Mouse (Mus musculus): ENCODE data around the gene Scube1.

Gene Scube1

DNA sequence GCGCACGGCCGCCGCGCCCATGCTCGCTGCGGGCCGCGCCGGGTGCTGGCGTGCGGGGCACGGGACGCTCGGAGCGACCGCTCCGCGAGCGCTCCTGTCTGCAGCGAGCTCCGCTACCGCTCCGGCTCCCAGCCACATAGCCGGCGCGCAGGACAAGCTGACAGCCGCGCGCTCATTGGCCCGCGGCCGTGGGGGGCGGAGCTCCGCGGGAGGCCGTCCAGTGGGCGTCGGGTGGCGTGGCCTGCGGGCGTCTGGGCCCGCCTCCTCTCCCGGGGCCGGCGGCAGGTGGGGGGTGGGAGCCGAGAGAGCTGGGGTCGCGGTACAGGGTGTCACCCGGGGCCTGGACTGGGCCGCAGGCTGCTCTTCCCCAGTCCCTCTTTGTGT is at the start of gene Scube1:
Gene Scube1 (minus strand): TSS at position 136 of the 384 bp plus-strand sequence.
- peak; percentile 67 for DNase-seq (ENCODE audit: low read depth, low spot score)

DNA sequence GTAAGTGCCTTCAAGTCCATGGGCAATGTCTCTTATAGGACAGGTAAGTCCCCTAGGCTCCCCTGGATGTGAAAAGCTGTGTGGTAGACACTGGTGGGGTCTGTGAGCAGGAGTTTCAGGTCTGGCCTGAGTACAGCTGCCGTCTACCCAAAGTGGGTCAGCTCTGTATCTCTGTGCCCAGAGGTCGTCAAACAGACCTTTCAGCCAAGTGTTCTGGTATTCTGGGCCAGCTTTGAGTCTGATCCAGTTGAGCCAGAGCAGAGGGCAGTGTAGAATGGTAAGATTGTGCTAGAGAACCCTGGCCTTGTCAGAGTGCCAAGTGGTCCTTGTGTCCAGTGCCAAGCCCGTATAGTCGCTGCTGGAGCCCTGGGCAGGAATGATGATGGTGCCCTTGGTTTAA is 48.1 kb upstream of the Scube1 start:
- DNase-seq (ENCODE audit: low read depth, low spot score): no peak

DNA sequence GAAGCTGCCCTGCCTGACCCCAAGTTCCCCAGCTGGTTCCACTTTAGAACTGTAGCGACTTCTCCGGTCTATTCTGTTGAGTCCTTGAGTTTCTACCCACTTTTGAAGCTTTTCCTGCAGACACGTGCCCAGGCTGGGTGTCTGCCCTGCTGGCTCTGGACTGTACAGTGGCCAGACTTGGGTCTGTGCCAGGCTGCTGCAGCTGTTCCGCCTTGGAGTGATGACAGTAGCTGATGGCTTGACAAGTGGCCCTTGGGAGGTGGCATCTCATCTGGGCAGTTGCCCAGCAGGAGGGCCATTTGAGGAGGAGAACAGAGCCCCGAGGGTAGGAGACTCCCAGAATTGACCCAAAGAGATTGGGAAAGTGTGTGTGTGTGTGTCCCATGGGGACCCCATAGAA is 47.6 kb upstream of the Scube1 start:
- no peak for DNase-seq (ENCODE audit: low read depth, low spot score)

DNA sequence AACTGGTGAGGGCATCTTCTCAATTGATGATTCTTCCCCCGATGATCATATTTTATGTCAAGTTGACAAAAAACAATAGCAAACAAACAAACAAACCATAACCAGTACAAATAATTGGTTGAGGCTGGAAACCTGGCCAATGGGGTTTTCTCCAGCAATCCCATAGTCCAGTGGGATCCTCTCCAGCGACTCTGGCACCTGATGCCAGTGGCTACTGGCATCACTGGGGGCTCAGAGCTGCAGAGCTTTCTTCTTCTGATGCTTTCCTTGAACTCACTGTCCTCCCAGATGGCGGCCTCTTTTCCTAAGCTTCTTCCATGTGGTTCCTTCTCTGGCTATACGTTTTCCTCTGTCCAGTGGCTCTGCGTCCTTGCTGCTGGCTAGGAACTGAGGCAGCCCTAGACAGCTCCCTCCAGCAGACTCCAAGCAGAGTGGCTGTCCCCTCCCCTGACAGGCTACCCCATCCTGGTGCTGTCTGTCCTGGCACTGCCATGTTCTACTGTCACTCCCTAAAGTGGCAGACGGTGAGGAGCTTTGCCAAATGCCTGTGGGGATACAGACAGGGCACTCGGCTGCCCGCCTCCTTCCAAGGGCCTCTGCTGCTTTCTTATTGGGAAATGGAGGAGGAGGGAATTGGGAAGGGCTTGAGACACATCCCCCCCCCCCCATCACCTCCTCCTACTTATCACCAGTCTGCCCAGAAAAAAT is 46.7 kb upstream of the Scube1 start:
- DNase-seq (ENCODE audit: low read depth, low spot score): no peak

DNA sequence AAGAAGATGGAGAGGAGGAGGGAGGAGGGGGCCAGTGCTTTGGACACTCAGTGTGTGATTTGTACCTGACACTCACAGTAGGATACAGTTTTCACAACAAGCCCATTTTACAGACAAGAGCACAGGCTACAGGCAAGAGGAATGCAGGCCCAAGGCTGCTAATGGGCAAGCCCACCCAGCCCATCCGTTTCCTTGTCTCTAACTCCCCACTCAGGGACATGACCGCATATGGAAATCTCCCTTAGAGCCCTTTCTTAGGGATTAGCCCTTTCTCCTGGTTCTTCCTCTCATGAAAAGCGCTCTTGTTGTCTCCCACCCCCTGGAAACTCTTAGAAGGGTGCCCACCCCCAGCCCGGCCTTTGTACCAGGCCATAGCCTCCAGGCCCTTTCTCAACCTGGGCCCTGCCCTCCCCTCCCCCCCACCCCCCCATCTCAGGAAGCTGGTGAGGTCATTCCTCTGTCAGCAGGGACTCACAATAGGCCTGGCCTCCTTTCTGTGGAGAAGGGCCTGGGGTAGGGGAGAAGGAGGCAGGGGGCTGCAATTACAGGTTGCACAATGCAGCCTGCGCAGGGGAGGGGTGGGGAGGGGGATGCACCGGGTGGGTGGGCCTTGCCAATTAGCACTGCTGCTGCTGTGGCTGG is 40.7 kb upstream of the Scube1 start:
- DNase-seq (ENCODE audit: low read depth, low spot score): no peak

DNA sequence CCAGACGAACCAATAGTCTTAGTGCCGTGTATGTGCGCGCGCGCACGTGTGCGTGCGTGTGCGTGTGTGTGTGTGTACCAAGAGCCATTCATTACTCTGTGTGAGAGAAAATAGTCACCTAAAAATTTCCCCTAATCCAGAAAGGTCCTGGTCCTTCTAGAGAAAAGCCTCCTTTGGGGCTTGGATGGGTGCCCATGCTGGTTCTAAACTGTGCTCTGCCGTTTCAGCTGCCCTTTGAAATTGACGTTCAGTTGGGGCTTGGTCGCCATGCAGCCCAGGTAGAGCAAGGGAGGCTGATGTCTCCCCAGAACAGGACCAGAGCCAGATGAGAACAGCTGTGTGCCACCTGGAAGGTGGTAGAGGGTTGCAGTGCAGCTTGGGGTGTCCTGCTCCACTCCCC is 36.7 kb upstream of the Scube1 start:
- no peak for DNase-seq (ENCODE audit: low read depth, low spot score)

DNA sequence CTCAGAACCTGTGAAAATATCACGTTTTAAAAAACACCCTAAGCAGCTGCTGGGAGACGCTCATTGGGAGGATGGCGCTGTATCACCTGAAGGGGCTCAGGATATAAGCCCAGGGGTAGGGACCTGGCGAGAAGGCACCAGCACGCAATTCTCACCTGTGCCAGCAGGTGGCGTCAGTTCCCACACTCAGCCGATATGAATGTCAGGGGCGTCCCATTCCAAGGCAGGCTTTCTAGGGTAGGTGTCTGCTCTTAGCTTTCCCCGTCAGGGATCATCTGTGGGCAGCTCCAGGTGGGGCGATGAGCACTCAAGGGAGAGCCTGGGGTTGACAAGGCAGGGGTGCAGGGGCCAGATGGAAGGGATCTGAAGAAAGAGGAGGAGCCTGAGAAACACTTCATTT is 35.9 kb upstream of the Scube1 start:
- peak; percentile 49 for DNase-seq (ENCODE audit: low read depth, low spot score)

DNA sequence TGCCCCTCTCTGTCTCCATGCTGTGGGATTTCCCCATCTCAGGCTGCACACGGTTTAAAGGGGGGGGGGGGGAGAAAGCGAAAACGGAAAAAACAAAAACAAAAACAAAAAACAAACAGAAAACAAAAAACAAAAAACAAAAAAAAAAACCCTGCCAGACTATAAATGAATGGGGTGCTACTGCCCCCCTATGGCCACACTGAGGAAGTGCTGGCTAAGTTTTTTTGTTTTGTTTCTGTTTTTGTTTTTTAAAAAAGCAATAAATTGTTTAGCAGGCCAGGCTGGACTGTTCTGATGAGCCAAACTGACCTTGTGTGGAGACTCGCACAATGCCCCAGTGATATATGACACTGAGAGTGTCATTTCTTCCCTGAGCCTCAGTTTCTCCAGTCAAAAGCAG is 34.1 kb upstream of the Scube1 start:
- DNase-seq (ENCODE audit: low read depth, low spot score): no peak

DNA sequence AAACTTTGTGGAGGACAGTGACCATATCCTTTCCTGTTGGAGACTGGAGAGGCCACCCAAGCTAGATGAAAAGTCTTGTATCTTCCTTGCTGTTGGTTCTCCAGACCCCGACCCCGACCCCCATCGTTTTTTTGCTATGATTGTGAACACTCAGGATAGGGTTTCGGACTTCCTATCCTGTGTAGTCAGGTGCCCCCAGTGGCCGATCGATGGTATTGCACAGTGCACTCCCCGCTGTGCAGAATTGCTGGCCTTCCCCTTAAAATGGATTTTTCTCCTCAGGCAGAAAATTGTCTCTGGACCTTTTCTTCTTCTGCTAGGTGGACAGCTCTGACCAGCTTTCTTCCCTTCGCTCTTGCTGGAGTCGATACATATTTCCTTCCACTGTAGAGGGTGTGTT is 31.9 kb upstream of the Scube1 start:
- no peak for DNase-seq (ENCODE audit: low read depth, low spot score)

DNA sequence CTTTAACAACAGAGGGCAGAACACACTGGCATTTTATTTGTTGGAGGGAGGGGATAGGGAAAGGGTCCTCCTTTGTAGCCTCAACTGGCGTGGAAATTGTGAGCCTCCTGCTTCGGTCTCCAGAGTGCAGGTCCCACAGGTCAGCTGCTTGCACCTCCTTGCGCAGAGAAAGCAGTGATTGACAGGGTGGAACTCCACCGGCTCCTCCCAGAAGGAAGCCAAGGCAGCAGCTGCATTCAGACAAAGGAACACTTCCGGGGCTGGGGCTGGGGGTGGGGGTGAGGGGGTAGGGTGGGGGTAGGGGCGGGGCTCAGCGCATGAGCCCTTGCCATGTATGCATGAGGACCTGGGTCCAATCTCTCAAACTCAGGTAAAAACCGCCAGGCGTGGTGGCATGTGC is 24.6 kb upstream of the Scube1 start:
- no peak for DNase-seq (ENCODE audit: low read depth, low spot score)

DNA sequence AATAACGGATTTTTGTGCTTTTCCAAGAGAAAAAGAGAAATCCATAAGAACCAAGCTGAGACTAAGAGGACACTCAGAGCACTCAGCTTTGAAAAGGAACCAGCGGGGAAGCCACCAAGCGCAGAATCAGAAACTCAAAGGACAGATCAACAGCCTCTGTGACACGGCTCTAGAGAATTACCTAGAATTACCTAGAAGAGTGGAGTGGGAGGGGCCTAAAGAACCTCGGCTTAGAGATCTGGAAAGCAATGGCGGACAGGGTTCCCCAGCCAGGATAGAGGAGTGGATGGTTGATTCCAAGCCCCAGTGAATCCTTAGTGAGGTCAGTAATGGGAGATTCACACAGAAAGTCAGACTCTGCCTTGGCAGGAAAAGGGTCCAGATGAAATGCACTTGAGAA is 24.2 kb upstream of the Scube1 start:
- no peak for DNase-seq (ENCODE audit: low read depth, low spot score)

DNA sequence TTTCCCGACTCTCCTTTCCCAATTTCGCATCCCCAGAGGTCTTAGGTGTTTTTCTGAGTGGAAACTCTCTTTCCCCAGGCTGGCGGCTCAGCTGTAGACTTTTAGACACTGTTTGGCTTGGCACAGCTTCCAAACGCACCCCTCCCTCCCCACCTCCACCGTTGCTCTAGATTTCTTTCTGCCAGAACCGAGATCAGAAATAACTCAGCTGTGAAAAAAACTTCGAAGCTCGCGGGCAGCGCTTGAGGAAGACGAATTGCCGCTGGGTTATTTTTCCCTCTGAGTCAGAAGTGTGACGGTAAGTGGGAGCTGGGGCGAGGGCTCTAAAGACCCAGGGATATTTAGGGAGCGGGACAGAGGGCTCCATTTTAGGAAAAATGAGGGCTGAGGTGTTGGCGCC is 21.5 kb upstream of the Scube1 start:
- no peak for DNase-seq (ENCODE audit: low read depth, low spot score)

DNA sequence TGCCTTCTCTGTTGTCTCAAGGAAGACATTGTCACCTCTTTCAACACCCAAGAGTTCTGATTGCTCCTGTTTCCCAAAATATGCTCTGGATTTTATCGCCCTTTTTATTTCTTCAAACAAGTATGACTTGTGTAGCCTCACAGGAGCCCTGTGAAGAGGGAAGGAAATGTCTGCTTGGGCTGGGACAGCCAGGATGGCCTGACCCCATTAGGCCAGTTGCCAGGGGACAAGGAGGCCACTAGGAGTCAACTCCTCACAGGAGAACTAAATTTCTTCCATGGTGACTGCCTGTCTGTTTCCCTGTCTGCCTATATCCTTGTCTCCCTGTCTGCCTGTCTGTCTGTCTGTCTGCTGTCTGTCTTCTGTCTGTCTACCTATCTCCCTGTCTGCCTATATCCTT is 17.2 kb upstream of the Scube1 start:
- DNase-seq (ENCODE audit: low read depth, low spot score): no peak

DNA sequence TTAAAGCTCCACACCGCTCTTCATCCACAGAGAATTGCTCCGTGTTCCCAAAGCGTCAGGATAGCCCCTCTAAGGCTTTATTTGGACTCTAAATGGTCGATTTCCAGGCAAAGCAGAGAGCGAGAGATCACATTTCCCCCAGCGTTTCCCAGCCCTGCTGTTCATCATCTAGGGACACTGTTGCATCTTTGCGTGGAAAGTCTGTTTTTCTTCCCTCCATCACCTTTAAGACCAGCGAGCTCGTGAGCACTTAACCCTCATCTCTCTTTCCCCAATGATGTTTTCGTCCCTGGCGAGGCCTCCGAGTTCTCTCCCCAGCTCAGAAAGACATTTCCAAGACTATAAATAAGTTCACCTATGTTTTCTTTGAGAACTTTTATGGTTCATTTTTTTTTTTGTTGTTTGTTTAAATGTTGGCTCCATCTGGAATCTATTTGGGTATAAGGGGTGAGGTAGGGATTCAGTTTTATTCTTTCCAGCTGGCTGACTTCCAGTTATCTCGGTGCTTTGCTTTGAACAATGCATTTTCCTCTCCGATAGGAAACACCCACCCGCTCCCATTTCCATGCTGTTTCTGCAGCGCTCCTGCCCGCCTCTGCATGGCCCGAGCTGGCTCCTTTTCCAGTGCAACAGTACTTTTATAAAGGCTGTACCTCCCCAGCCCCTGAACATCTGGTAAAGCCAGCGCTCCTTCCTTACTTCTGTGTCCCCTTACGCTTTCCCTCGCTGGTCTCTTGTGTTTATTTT is 16.0 kb upstream of the Scube1 start:
- DNase-seq (ENCODE audit: low read depth, low spot score): no peak

DNA sequence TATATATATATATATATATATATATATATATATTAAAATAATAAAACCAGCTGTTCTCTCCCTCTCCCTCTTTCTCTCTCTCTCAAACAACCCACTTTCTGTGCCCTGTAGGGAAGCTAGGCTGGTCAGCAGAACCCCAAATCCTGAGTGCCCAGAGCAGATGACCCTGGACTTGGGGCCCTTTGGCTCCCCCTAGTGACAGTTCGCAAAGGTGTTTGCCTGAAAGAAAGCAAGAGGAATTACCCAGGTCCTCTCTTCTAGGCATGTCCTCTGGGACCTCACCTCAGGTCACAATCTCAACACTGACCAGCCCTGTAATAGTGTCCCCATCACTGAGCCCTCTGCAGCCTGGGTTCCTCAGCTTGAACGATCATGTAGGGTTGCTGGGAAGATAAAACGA is 2.8 kb upstream of the Scube1 start:
- DNase-seq (ENCODE audit: low read depth, low spot score): no peak

DNA sequence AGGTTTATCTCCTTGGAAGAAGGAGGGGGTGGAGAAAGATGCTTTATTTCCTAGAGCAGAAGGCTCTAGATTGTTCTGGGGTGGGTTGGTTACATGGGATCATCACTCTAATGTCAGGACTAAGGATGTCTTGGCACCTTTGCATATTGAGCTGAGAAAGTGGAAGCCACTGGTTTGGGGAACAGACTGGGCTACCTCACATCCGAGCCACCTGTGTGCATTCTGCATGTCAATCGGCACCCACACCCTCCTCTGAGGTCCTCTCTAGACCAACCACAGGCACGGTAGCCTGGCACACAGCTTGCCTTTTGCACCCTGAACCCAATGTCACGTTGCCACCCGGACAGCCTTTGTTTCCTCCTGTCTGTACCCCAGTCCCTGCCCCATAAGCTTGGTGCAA is 1.9 kb upstream of the Scube1 start:
- DNase-seq (ENCODE audit: low read depth, low spot score): no peak

DNA sequence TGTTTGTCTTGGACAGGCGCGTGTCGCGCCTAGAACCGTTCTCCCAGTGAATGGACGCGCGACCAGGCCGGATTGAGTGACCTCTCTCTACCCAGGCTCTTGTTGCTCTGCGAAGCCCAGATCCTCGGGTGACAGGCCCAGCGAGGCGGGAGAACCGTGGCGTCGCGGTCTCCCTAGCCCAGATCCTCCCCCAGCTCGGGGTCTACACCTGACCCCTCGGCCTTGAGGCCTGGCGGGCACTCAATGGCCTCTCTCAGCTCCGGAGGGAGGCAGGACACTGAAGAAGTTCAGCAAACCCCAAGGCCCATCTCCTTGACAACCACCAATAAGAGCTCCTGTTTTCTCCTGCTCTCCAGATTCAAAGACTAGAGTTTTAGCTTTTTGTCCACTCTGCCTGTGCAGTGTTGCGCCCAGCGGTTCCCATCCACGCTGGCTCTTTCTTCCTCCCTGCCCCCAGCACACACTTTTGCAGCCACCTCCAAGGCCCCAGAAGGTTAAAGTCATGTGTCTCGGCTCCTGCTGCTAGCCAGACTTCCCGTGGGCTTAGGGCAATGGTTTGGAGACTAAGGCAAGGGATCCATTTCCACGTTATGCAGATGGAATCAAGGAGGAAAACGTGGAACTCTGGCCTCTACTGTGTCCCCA is 857 bp upstream of the Scube1 start:
- no peak for DNase-seq (ENCODE audit: low read depth, low spot score)

DNA sequence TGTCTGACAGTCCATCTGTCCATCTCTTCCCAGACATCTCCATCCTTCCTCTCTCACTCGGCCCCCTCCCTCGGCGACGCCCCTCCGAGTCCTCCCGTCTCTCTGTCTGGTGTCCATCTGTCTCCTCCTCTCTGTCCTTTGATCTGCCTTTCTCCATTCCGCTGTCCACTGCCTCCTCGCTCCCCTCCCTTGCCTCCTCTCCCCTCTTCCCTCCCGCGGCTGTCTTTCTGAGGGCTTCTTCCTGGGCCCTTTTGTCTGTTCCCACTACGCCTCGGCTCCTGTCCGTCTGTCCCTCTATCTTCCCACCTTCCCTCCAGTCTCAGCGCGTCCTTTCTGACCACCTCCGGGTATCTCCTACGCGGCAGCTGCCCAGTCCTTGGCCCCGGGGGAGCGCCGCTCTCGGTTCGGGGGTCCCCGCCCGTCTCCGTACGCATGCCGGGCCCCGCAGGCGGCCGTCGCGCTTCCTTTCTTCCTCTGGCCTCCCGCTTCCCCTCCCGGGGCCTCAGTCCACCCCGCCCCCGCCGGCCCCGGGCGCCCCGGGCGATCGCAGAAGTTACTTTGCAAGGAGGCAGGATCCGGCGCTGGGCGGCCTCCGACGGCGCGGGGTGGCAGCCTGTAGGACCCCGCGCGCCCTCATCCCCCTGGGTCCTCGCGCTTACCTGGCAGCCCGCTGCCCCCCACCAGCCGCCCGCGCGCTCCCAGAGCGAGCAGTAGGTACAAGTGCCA is 498 bp downstream of the Scube1 start:
- no peak for DNase-seq (ENCODE audit: low read depth, low spot score)

DNA sequence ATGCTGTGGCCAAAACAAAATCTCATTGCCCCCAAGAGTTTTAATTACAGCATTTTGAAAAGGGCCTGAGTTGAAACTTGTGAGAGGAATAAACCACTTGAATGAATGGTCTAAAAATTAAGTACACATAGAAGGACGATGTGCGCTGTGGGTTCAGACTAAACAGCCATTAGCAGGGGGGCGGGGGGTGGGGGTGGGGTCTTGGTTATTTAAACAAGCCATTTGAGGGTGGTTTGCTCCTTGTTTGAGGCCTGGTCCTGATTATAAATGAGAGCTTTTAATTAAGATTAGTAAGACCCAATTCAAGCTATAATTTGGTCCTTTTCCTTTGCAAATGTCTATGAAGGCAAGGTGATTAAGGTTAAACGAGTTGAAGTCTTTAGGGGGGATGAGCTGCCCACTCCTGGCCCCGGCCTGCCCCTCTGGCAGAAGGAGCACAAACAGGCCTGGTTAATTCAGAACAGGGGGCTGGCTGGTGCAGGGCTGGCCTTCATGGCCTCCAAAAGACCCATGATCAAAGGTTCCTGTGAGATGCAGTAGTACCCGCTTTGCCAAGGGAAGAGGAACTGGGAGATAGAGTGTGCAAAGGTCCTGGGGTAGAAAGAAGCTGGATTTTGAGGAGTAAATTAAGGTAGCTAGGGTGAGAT is 9.1 kb downstream of the Scube1 start:
- DNase-seq (ENCODE audit: low read depth, low spot score): no peak

DNA sequence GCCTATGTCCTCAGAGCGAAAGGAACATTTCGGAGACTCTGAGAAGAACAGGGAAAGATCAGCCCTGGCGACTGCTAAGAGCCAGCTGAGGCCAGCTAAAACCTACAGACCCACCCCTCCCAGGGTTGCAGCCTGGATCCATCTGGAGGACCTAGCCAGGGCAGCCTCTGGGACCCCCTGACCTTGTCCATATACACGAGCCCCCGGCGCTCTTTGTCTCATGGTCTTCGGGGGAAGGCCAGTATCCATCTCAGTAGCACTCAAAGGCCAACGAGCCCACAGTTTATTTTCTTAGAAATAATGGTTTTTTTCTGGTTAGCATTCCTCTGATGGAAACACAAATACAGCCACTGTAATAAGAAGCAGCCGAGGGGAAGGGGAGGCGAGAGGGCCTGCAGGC is 12.0 kb downstream of the Scube1 start:
- DNase-seq (ENCODE audit: low read depth, low spot score): no peak

DNA sequence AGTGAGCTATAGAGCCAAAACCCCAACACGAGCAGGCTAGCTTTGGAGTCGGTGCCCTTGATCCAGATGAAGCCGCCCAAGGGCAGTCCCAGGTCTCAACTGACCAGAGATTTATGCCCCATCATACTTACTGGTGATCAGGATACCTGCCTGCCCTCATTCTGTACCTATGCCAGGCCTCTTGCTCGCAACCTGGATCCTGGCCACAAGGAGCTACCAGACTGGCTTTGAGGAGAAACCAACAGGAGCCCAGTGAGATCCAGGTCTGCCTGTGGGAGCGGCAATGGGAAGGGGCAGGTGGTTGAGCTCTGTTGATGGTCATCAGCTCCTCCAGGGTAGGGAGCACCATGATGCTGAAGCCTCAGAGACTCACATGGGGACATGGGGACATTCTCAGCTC is 12.5 kb downstream of the Scube1 start:
- DNase-seq (ENCODE audit: low read depth, low spot score): no peak

All from WW6 (cell line).